Mouse (Mus musculus) olfactory bulb, adult 2 months (tissue): ENCODE measurements around the gene Tmc7.

Experiments
- CTCF ChIP-seq: fragments of 200-500 bp; IDR thresholded peaks from 2 replicates; pipeline ENCODE4 v1.5.1; 2012; ENCODE audit warnings: low read depth, mild to moderate bottlenecking, low read length, moderate library complexity; ENCODE audit not compliant: insufficient read depth
- POLR2A ChIP-seq: fragments of 200-500 bp; IDR thresholded peaks from 2 replicates; pipeline ENCODE4 v1.6.1; 2012; ENCODE audit warnings: mild to moderate bottlenecking, low read depth, low read length, moderate library complexity; ENCODE audit not compliant: insufficient read depth

GRCm38 (mm10) chr7:118499784-118500435, 84.6 kb downstream of the Tmc7 start:
- TF ChIP-seq CTCF = no peak
- TF ChIP-seq POLR2A = no peak
